Mouse (Mus musculus): ENCODE results near the gene Galns. TPM values are rescaled to one million over a fixed set of nuclear protein-coding genes. Genes with fewer than 3 reads are reported as not detected.
A peak's percentile ranks its signal among the peaks of the same experiment; 100 is the strongest.

Galns gene
- polyA plus RNA-seq (2014; fragmentation: Nextera tagmentation; extraction: Ambion mirVana), result 4.5 and 5.8 TPM in 2 replicates

GRCm38 (mm10) chr8:122611295-122612133 lies at the start of gene Galns, which contains the start of gene Trappc2l:
Gene Galns (minus strand): TSS chr8:122611463.
Gene Trappc2l (plus strand): TSS chr8:122611640.
- H3K27me3 ChIP-seq (ENCODE audit: control insufficient read depth, insufficient read depth, low read length), result no peaks in the 10 kb centered on the region
- 0 out of 2 replicates have a peak within 1 kb of the TSS, but pooled peaks have one; percentile 46 for H3K27ac ChIP-seq (ENCODE audit: low read depth, low read length)
- peaks cover 5% of the 10 kb centered on the region; the same call in 1 of the 2 replicates for H3K4me1 ChIP-seq (replicated peaks; ENCODE audit: control insufficient read depth, insufficient read depth, low read length)
- H3K9ac ChIP-seq (ENCODE audit: low read length), result peak within 1 kb of the TSS; percentile 66
- no peaks in the 10 kb centered on the region for H3K9me3 ChIP-seq (ENCODE audit: control insufficient read depth, low read length)
- peak within 1 kb of the TSS; percentile 88 for H3K4me2 ChIP-seq (ENCODE audit: low read depth, low read length, severe bottlenecking)
- H3K4me3 ChIP-seq (ENCODE audit: low read depth, low read length), result peak within 1 kb of the TSS; percentile 74
- no peaks in the 10 kb centered on the region for H3K36me3 ChIP-seq (ENCODE audit: control insufficient read depth, insufficient read depth, low read length)
- ATAC-seq (replicated peaks; ENCODE audit: low FRiP score) (peak; percentile 97), DNase-seq (ENCODE audit: low spot score) (peak; percentile 99)
- under 1% methylated on average over 54 of the region's 57 CpGs for WGBS

- Histone ChIP-seq H3K4me1 (replicated peaks; ENCODE audit: control insufficient read depth, insufficient read depth, low read length) (no peaks in the 10 kb centered on the region), H3K27me3 (ENCODE audit: control insufficient read depth, insufficient read depth, low read length) (no peaks in the 10 kb centered on the region; the same call in 1 of the 2 replicates), H3K36me3 (ENCODE audit: control insufficient read depth, insufficient read depth, low read length) (no peaks in the 10 kb centered on the region), H3K4me2 (ENCODE audit: low read depth, low read length, severe bottlenecking) (no peak overlapping the region), H3K9ac (ENCODE audit: low read length) (no peak overlapping the region), H3K9me3 (ENCODE audit: control insufficient read depth, low read length) (no peaks in the 10 kb centered on the region), H3K27ac (ENCODE audit: low read depth, low read length) (no peak overlapping the region), H3K4me3 (ENCODE audit: low read depth, low read length) (no peak overlapping the region)
- ATAC-seq (replicated peaks; ENCODE audit: low FRiP score), result no peak
- 67% methylated on average over 2 of the region's 2 CpGs for WGBS
- no peak for DNase-seq (ENCODE audit: low spot score)
These were observed 48.8 kb upstream of the Galns start for GRCm38 (mm10) chr8:122660022-122660421.

GRCm38 (mm10) chr8:122658807-122659160 lies 47.5 kb upstream of the Galns start:
- 66% methylated on average over 9 of the region's 9 CpGs for WGBS
- H3K4me2 ChIP-seq (ENCODE audit: low read depth, low read length, severe bottlenecking), result no peak overlapping the region
- H3K9ac ChIP-seq (ENCODE audit: low read length), result no peak overlapping the region
- H3K9me3 ChIP-seq (ENCODE audit: control insufficient read depth, low read length), result no peaks in the 10 kb centered on the region
- DNase-seq (ENCODE audit: low spot score) (no peak), ATAC-seq (replicated peaks; ENCODE audit: low FRiP score) (no peak)
- no peak overlapping the region for H3K27ac ChIP-seq (ENCODE audit: low read depth, low read length)
- no peaks in the 10 kb centered on the region for H3K4me1 ChIP-seq (replicated peaks; ENCODE audit: control insufficient read depth, insufficient read depth, low read length)
- H3K27me3 ChIP-seq (ENCODE audit: control insufficient read depth, insufficient read depth, low read length), result no peaks in the 10 kb centered on the region; the same call in 1 of the 2 replicates
- no peaks in the 10 kb centered on the region for H3K36me3 ChIP-seq (ENCODE audit: control insufficient read depth, insufficient read depth, low read length)
- H3K4me3 ChIP-seq (ENCODE audit: low read depth, low read length), result no peak overlapping the region

- DNase-seq (ENCODE audit: low spot score) (peak; percentile 61), ATAC-seq (replicated peaks; ENCODE audit: low FRiP score) (no peak)
- no peaks in the 10 kb centered on the region; the same call in 1 of the 2 replicates for H3K27me3 ChIP-seq (ENCODE audit: control insufficient read depth, insufficient read depth, low read length)
- H3K36me3 ChIP-seq (ENCODE audit: control insufficient read depth, insufficient read depth, low read length), result no peaks in the 10 kb centered on the region
- no peak overlapping the region for H3K4me3 ChIP-seq (ENCODE audit: low read depth, low read length)
- H3K4me1 ChIP-seq (replicated peaks; ENCODE audit: control insufficient read depth, insufficient read depth, low read length), result no peaks in the 10 kb centered on the region
- no peaks in the 10 kb centered on the region for H3K9me3 ChIP-seq (ENCODE audit: control insufficient read depth, low read length)
- H3K9ac ChIP-seq (ENCODE audit: low read length), result no peak overlapping the region
- H3K27ac ChIP-seq (ENCODE audit: low read depth, low read length), result no peak overlapping the region
- WGBS, result 70% methylated on average over 10 of the region's 10 CpGs
- H3K4me2 ChIP-seq (ENCODE audit: low read depth, low read length, severe bottlenecking), result no peak overlapping the region
These were observed 47.0 kb upstream of the Galns start for GRCm38 (mm10) chr8:122658149-122658806.

GRCm38 (mm10) chr8:122656056-122656999 lies 45.1 kb upstream of the Galns start:
- DNase-seq (ENCODE audit: low spot score) (no peak), ATAC-seq (replicated peaks; ENCODE audit: low FRiP score) (no peak)
- H3K4me3 ChIP-seq (ENCODE audit: low read depth, low read length), result no peak overlapping the region
- no peaks in the 10 kb centered on the region for H3K36me3 ChIP-seq (ENCODE audit: control insufficient read depth, insufficient read depth, low read length)
- H3K27me3 ChIP-seq (ENCODE audit: control insufficient read depth, insufficient read depth, low read length), result no peaks in the 10 kb centered on the region; the same call in 1 of the 2 replicates
- no peak overlapping the region for H3K27ac ChIP-seq (ENCODE audit: low read depth, low read length)
- H3K4me2 ChIP-seq (ENCODE audit: low read depth, low read length, severe bottlenecking), result no peak overlapping the region
- WGBS, result 89% methylated on average over 13 of the region's 13 CpGs
- H3K4me1 ChIP-seq (replicated peaks; ENCODE audit: control insufficient read depth, insufficient read depth, low read length), result no peaks in the 10 kb centered on the region
- H3K9me3 ChIP-seq (ENCODE audit: control insufficient read depth, low read length), result no peaks in the 10 kb centered on the region
- no peak overlapping the region for H3K9ac ChIP-seq (ENCODE audit: low read length)

GRCm38 (mm10) chr8:122654768-122655167 lies 43.5 kb upstream of the Galns start:
- 85% methylated on average over 7 of the region's 7 CpGs for WGBS

GRCm38 (mm10) chr8:122652643-122653042 lies 41.4 kb upstream of the Galns start:
- no peaks in the 10 kb centered on the region for H3K36me3 ChIP-seq (ENCODE audit: control insufficient read depth, insufficient read depth, low read length)
- ATAC-seq (replicated peaks; ENCODE audit: low FRiP score), result no peak
- H3K27me3 ChIP-seq (ENCODE audit: control insufficient read depth, insufficient read depth, low read length), result no peaks in the 10 kb centered on the region
- H3K4me3 ChIP-seq (ENCODE audit: low read depth, low read length), result no peak overlapping the region
- H3K9ac ChIP-seq (ENCODE audit: low read length), result no peak overlapping the region
- H3K4me2 ChIP-seq (ENCODE audit: low read depth, low read length, severe bottlenecking), result no peak overlapping the region
- H3K9me3 ChIP-seq (ENCODE audit: control insufficient read depth, low read length), result no peaks in the 10 kb centered on the region
- DNase-seq (ENCODE audit: low spot score), result no peak
- H3K27ac ChIP-seq (ENCODE audit: low read depth, low read length), result no peak overlapping the region
- WGBS, result 79% methylated on average over 6 of the region's 6 CpGs
- H3K4me1 ChIP-seq (replicated peaks; ENCODE audit: control insufficient read depth, insufficient read depth, low read length), result no peaks in the 10 kb centered on the region

More at GRCm38 (mm10) chr8:122654768-122655167, 43.5 kb upstream of the Galns start:
- Histone ChIP-seq H3K27ac (ENCODE audit: low read depth, low read length) (no peak overlapping the region), H3K4me2 (ENCODE audit: low read depth, low read length, severe bottlenecking) (no peak overlapping the region), H3K4me3 (ENCODE audit: low read depth, low read length) (no peak overlapping the region), H3K9me3 (ENCODE audit: control insufficient read depth, low read length) (no peaks in the 10 kb centered on the region), H3K36me3 (ENCODE audit: control insufficient read depth, insufficient read depth, low read length) (no peaks in the 10 kb centered on the region), H3K9ac (ENCODE audit: low read length) (no peak overlapping the region), H3K4me1 (replicated peaks; ENCODE audit: control insufficient read depth, insufficient read depth, low read length) (no peaks in the 10 kb centered on the region), H3K27me3 (ENCODE audit: control insufficient read depth, insufficient read depth, low read length) (no peaks in the 10 kb centered on the region)
- ATAC-seq (replicated peaks; ENCODE audit: low FRiP score) (no peak), DNase-seq (ENCODE audit: low spot score) (no peak)

- no peak for DNase-seq (ENCODE audit: low spot score)
- no peak for ATAC-seq (replicated peaks; ENCODE audit: low FRiP score)
- no peaks in the 10 kb centered on the region for H3K27me3 ChIP-seq (ENCODE audit: control insufficient read depth, insufficient read depth, low read length)
- H3K27ac ChIP-seq (ENCODE audit: low read depth, low read length), result no peak overlapping the region
- no peak overlapping the region for H3K9ac ChIP-seq (ENCODE audit: low read length)
- H3K4me2 ChIP-seq (ENCODE audit: low read depth, low read length, severe bottlenecking), result no peak overlapping the region
- 79% methylated on average over 14 of the region's 16 CpGs for WGBS
- no peaks in the 10 kb centered on the region for H3K36me3 ChIP-seq (ENCODE audit: control insufficient read depth, insufficient read depth, low read length)
- H3K4me1 ChIP-seq (replicated peaks; ENCODE audit: control insufficient read depth, insufficient read depth, low read length), result no peaks in the 10 kb centered on the region
- H3K9me3 ChIP-seq (ENCODE audit: control insufficient read depth, low read length), result no peaks in the 10 kb centered on the region
- H3K4me3 ChIP-seq (ENCODE audit: low read depth, low read length), result no peak overlapping the region
These were observed 40.2 kb upstream of the Galns start for GRCm38 (mm10) chr8:122651326-122651921.

Measured in forebrain, embryonic 11.5 days (tissue).